Mouse (Mus musculus) retina, postnatal 7 days (tissue): ENCODE results near the gene D16Ertd472e.

Experiments used
- DNase-seq: peaks from one replicate; pipeline ENCODE4 v3.0.0-alpha.2; 2012; ENCODE audit warnings: low read depth, low spot score

D16Ertd472e gene

DNA sequence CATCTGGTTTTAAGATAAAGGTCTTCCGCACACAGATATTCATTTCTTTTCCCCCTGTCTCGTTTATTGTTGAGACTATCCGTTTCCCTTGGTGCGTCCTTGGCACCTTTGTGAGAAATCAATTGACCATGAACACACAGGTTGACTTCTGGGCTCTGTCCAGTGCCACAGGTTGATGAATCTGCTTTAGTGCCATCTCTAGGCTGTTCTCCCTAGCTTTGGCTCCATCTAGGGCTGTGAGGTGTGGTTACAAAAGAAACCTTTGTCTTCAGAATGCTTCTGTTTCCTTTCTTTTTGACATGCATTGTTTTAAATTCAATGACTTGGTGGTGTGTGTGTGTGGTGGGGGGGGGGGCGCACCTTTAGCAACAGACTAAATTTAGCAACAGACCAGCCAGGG lies 85.7 kb downstream of the D16Ertd472e start:
- DNase-seq = no peak
